In the genomic region with DNA sequence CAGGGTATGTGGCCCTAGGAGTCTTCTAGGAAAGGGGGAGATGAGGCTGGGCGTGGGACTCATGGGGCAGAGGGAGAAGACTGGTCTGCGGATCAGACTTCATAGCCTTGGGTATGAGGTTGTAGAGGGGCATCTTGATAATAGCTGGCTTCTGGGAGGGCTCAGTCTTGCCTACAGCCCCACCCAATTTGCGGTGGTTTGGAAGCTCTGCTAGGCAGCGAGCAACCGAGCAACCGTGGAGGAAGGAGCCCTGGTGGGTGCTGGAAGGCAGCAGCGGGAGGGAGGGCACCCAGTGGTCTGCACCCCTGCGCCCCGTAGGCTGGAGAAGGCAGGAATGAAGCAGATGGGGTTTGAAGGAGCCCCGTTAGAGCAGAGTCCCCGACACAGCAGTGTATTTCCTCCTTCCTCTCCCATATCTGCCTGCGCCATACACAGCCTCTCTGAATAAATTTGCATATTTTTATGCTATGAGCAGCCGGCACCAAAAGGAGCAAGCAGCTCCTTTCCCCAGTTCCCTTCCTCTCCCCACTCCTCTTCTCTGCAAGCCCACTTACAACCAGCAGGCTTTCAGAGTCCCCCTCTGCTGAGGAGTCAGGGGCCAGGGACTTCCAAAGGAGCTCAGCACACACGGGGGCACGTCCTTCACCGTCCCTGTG, we compare ENCODE assay signal across 9 mouse cellular contexts. TPM values are rescaled to one million over a fixed set of nuclear protein-coding genes. Genes with fewer than 3 reads are reported as not detected.
DNase-seq lines count a peak whose midpoint lies in the region; ATAC-seq and TF ChIP-seq lines count a peak whose summit lies in the region.
"Had no signal": no experiment of that assay in that cellular context is flagged by ENCODE, and none has a peak within 500 bp of the region (broad histone marks: within the 10 kb centered on the region; RNA-seq: fewer than 3 reads in every experiment).

No protein-coding gene starts in this region.

- H3K4me1 ChIP-seq in embryonic facial prominence, embryonic 14.5 days (ENCODE audit: control insufficient read depth, insufficient read depth, low read length): peaks cover 9% of the 10 kb centered on the region
- H3K4me1 ChIP-seq in intestine, embryonic 16.5 days (ENCODE audit: control insufficient read depth, insufficient read depth, low read length): peaks cover 6% of the 10 kb centered on the region
- peaks cover 16% of the 10 kb centered on the region for H3K4me1 ChIP-seq in neural tube, embryonic 12.5 days
- H3K4me1 ChIP-seq in cerebellum, adult 2 months (ENCODE audit: control insufficient read depth, insufficient read depth, low read length): no peaks in the 10 kb centered on the region

- 32% methylated on average over 15 of the region's 16 CpGs for WGBS in embryonic facial prominence, embryonic 14.5 days
- 33% methylated on average over 16 of the region's 16 CpGs for WGBS in intestine, embryonic 16.5 days
- 38% methylated on average over 16 of the region's 16 CpGs for WGBS in neural tube, embryonic 12.5 days
- 9% methylated on average over 16 of the region's 16 CpGs for WGBS in cerebellum, adult 2 months

- no peaks in the 10 kb centered on the region for H3K9me3 ChIP-seq in embryonic facial prominence, embryonic 14.5 days (ENCODE audit: control insufficient read depth, low read length)
- no peaks in the 10 kb centered on the region for H3K9me3 ChIP-seq in intestine, embryonic 16.5 days (ENCODE audit: control insufficient read depth, low read length)
- no peaks in the 10 kb centered on the region for H3K9me3 ChIP-seq in neural tube, embryonic 12.5 days

- DNase-seq in layer of hippocampus, adult 11-12 months (ENCODE audit: low spot score): peak; percentile 35
- no peak for DNase-seq in layer of hippocampus, adult 9-10 months (ENCODE audit: low spot score)
- no peak for DNase-seq in embryonic facial prominence, embryonic 14.5 days (ENCODE audit: low spot score)
- DNase-seq in ovary, adult 18-20 months (ENCODE audit: low spot score): no peak
- no peak for DNase-seq in gastrocnemius, adult 18-20 months (ENCODE audit: low spot score)
- DNase-seq in cerebellum, adult 2 months: no peak

- H3K4me2 ChIP-seq in embryonic facial prominence, embryonic 14.5 days (ENCODE audit: low read depth, low read length): peak overlapping the region; percentile 34
- H3K4me2 ChIP-seq in intestine, embryonic 16.5 days (ENCODE audit: low read depth, low read length): peak overlapping the region; percentile 42
- peak overlapping the region; percentile 48 for H3K4me2 ChIP-seq in neural tube, embryonic 12.5 days (replicated peaks)

- 0 out of 2 replicates have a peak, but pooled peaks have one; percentile 15 for ATAC-seq in embryonic facial prominence, embryonic 14.5 days (ENCODE audit: low read depth)
- peak; percentile 51 for ATAC-seq in intestine, embryonic 16.5 days
- peak; percentile 48; the same call in 1 of the 2 replicates for ATAC-seq in neural tube, embryonic 12.5 days (ENCODE audit: low FRiP score, low read depth)

- H3K4me3 ChIP-seq in embryonic facial prominence, embryonic 14.5 days (ENCODE audit: low read depth, low read length): peak overlapping the region; percentile 14
- peak overlapping the region; percentile 23; the same call in 1 of the 2 replicates for H3K4me3 ChIP-seq in intestine, embryonic 16.5 days (ENCODE audit: low read length)
- no peak overlapping the region for H3K4me3 ChIP-seq in neural tube, embryonic 12.5 days
- H3K4me3 ChIP-seq in cerebellum, adult 2 months (replicated peaks; ENCODE audit: insufficient read depth, low read depth, low read length): no peak overlapping the region

- TF ChIP-seq CTCF in cerebellum, adult 2 months (IDR thresholded peaks at IDR 0.05; ENCODE audit: borderline replicate concordance, insufficient read depth, low read depth, low read length): no peak

- no peaks in the 10 kb centered on the region for H3K36me3 ChIP-seq in embryonic facial prominence, embryonic 14.5 days (ENCODE audit: control insufficient read depth, insufficient read depth, low read length)
- no peaks in the 10 kb centered on the region for H3K36me3 ChIP-seq in intestine, embryonic 16.5 days (ENCODE audit: control insufficient read depth, insufficient read depth, low read length)
- no peaks in the 10 kb centered on the region for H3K36me3 ChIP-seq in neural tube, embryonic 12.5 days

- H3K27me3 ChIP-seq in embryonic facial prominence, embryonic 14.5 days (replicated peaks; ENCODE audit: control insufficient read depth, insufficient read depth, low read length): no peaks in the 10 kb centered on the region
- no peaks in the 10 kb centered on the region for H3K27me3 ChIP-seq in intestine, embryonic 16.5 days (replicated peaks; ENCODE audit: control insufficient read depth, insufficient read depth, low read length)
- H3K27me3 ChIP-seq in neural tube, embryonic 12.5 days (replicated peaks): 0 out of 2 replicates have a peak, but pooled peaks cover 3% of the 10 kb centered on the region
- H3K27me3 ChIP-seq in cerebellum, adult 2 months (ENCODE audit: control insufficient read depth, insufficient read depth, low read length): no peaks in the 10 kb centered on the region; the same call in 1 of the 2 replicates

- peak overlapping the region; percentile 30 for H3K9ac ChIP-seq in embryonic facial prominence, embryonic 14.5 days (ENCODE audit: low read depth, low read length)
- H3K9ac ChIP-seq in intestine, embryonic 16.5 days (ENCODE audit: low read depth, low read length): peak overlapping the region; percentile 49
- H3K9ac ChIP-seq in neural tube, embryonic 12.5 days: 0 out of 2 replicates have a peak overlapping the region, but pooled peaks have one; percentile 36

- no peak for TF ChIP-seq POLR2A in cerebellum, adult 2 months (IDR thresholded peaks at IDR 0.05; ENCODE audit: borderline replicate concordance, insufficient read depth, low read length)

- no peak overlapping the region for H3K27ac ChIP-seq in embryonic facial prominence, embryonic 14.5 days (replicated peaks; ENCODE audit: low read depth, low read length)
- H3K27ac ChIP-seq in intestine, embryonic 16.5 days (ENCODE audit: low read length): no peak overlapping the region
- H3K27ac ChIP-seq in neural tube, embryonic 12.5 days: no peak overlapping the region
- no peak overlapping the region for H3K27ac ChIP-seq in cerebellum, adult 2 months (ENCODE audit: insufficient read depth, low read length)

RNA-seq across cellular contexts. Expression of gene Gm26897, which starts 20.9 kb away (rescaled TPM):
- not detected in 2 replicates for polyA plus RNA-seq in embryonic facial prominence, embryonic 14.5 days (2014; fragmentation: Nextera tagmentation; extraction: Ambion mirVana)
- polyA plus RNA-seq in intestine, embryonic 16.5 days (2015; fragmentation: Nextera tagmentation; extraction: Ambion mirVana): not detected in 2 replicates
- not detected in 2 replicates for polyA plus RNA-seq in neural tube, embryonic 12.5 days (2016; fragmentation: Nextera tagmentation; extraction: Ambion mirVana)
- total RNA-seq in gastrocnemius, adult 18-20 months (2021): not detected
- polyA plus RNA-seq in cerebellum, adult 2 months (2012; rRNA removed): not detected in 2 replicates
- total RNA-seq: left cerebral cortex, postnatal 25 days had no signal

Comparison
In these comparisons a context has a peak if more than half of its experiments do, and no peak if none do; other contexts are left out.
1. H3K4me3 ChIP-seq: peak in embryonic facial prominence, embryonic 14.5 days (single experiment) and intestine, embryonic 16.5 days (single experiment); none in neural tube, embryonic 12.5 days (single experiment) and cerebellum, adult 2 months (single experiment).
2. Peak in every context shown above with its lines, with median percentiles within 50 percentile points of each other: ATAC-seq, H3K4me2 ChIP-seq and H3K9ac ChIP-seq.